9 mouse cellular contexts compared by ENCODE assay signal in genomic region chr10:77510225-77510982, GRCm38 (mm10). TPM values are rescaled to one million over a fixed set of nuclear protein-coding genes. Genes with fewer than 3 reads are reported as not detected.
DNase-seq lines count a peak whose midpoint lies in the region; ATAC-seq and TF ChIP-seq lines count a peak whose summit lies in the region.
"Had no signal": no experiment of that assay in that cellular context is flagged by ENCODE, and none has a peak within 500 bp of the region (broad histone marks: within the 10 kb centered on the region; RNA-seq: fewer than 3 reads in every experiment).

No protein-coding gene starts in this region.

- in situ Hi-C loops in ES-E14 (cut with MboI; ENCODE audit: low sequenced_read_pairs in 2 of 2, unreplicated experiment in 2 of 2): loop anchor here in 1 of 2 experiments (5.0 kb wide), 1 partner anchor 223 kb away; no protein-coding TSS in a partner anchor

- no peak overlapping the region for H3K9ac ChIP-seq in kidney, embryonic 15.5 days
- peak overlapping the region; percentile 51 for H3K9ac ChIP-seq in ES-E14 (ENCODE audit: insufficient read depth, low read depth, low read length, poor library complexity, severe bottlenecking)
- peak overlapping the region; percentile 39; the same call in 1 of the 2 replicates for H3K9ac ChIP-seq in liver, embryonic 12.5 days

- no peaks in the 10 kb centered on the region for H3K9me3 ChIP-seq in kidney, embryonic 15.5 days (replicated peaks)
- H3K9me3 ChIP-seq in ES-E14 (ENCODE audit: control insufficient read depth, insufficient read depth, low read depth, low read length): no peaks in the 10 kb centered on the region
- no peaks in the 10 kb centered on the region for H3K9me3 ChIP-seq in liver, embryonic 12.5 days (replicated peaks)
- H3K9me3 ChIP-seq: heart, embryonic 12.5 days had no signal

- H3K4me1 ChIP-seq in kidney, embryonic 15.5 days: peaks cover 37% of the 10 kb centered on the region
- peaks cover 0 to 10% of the 10 kb centered on the region in 2 experiments; a peak in 1 of 4 replicates for H3K4me1 ChIP-seq in ES-E14 (ENCODE audit: control insufficient read depth in 2 of 2, insufficient read depth in 2 of 2, low read length in 2 of 2, poor library complexity in 1 of 2)
- peaks cover 44% of the 10 kb centered on the region for H3K4me1 ChIP-seq in liver, embryonic 12.5 days

- WGBS in kidney, embryonic 15.5 days: 73% methylated on average over 15 of the region's 15 CpGs
- WGBS in liver, embryonic 12.5 days (ENCODE audit: insufficient replicate concordance): 73% methylated on average over 15 of the region's 15 CpGs

- H3K4me3 ChIP-seq in kidney, embryonic 15.5 days (replicated peaks): no peak overlapping the region
- H3K4me3 ChIP-seq in ES-E14 (ENCODE audit: insufficient read depth in 1 of 2, low read depth in 1 of 2, low read length in 2 of 2, poor library complexity in 1 of 2, severe bottlenecking in 1 of 2): no peak overlapping the region
- no peak overlapping the region for H3K4me3 ChIP-seq in liver, embryonic 12.5 days
- H3K4me3 ChIP-seq: erythroblast, embryonic 14.5 days; heart, embryonic 12.5 days had no signal

- peaks cover 75% of the 10 kb centered on the region for H3K36me3 ChIP-seq in kidney, embryonic 15.5 days
- H3K36me3 ChIP-seq in ES-E14 (ENCODE audit: control insufficient read depth, insufficient read depth, low read length, poor library complexity, severe bottlenecking): peaks cover 65% of the 10 kb centered on the region
- peaks cover 90% of the 10 kb centered on the region for H3K36me3 ChIP-seq in liver, embryonic 12.5 days

- DNase-seq in kidney, postnatal 10 days: no peak
- no peak for DNase-seq in ES-E14 (ENCODE audit: low read depth, low spot score)
- DNase-seq in cerebellum, adult 8-10 months: peak; percentile 73
- no peak for DNase-seq in thymus, postnatal 0 days (ENCODE audit: low spot score)
- DNase-seq in layer of hippocampus, adult 8-10 months (ENCODE audit: low spot score in 2 of 2): no peak

- peak overlapping the region; percentile 54; the same call in 1 of the 2 replicates for H3K27ac ChIP-seq in kidney, embryonic 15.5 days
- no peak overlapping the region for H3K27ac ChIP-seq in ES-E14 (ENCODE audit: insufficient read depth, low read depth, low read length, poor library complexity, severe bottlenecking)
- H3K27ac ChIP-seq in liver, embryonic 12.5 days: peak overlapping the region; percentile 65

- no peak overlapping the region for H3K4me2 ChIP-seq in kidney, embryonic 15.5 days
- H3K4me2 ChIP-seq in liver, embryonic 12.5 days: peak overlapping the region; percentile 11; the same call in 1 of the 2 replicates
- H3K4me2 ChIP-seq: heart, embryonic 12.5 days had no signal

- no peak for ATAC-seq in kidney, embryonic 15.5 days (replicated peaks; ENCODE audit: low FRiP score)
- ATAC-seq in liver, embryonic 12.5 days: peak; percentile 17

- no peaks in the 10 kb centered on the region for H3K27me3 ChIP-seq in kidney, embryonic 15.5 days
- no peaks in the 10 kb centered on the region for H3K27me3 ChIP-seq in liver, embryonic 12.5 days (replicated peaks)
- H3K27me3 ChIP-seq: heart, embryonic 12.5 days had no signal

TF ChIP-seq in ES-E14, 5 proteins besides CTCF, POLR2A, EP300 and RAD21:
- TF ChIP-seq MAFK (IDR thresholded peaks at IDR 0.05; ENCODE audit: insufficient read depth, low read depth, low read length): no peak
- TF ChIP-seq ZNF384 (IDR thresholded peaks at IDR 0.05; ENCODE audit: low read depth, low read length): no peak
- TF ChIP-seq ZC3H11A (IDR thresholded peaks at IDR 0.05; ENCODE audit: borderline replicate concordance, low read depth, low read length): no peak
- TF ChIP-seq HCFC1 (IDR thresholded peaks at IDR 0.05; ENCODE audit: borderline replicate concordance, insufficient read depth, low read length): no peak
- TF ChIP-seq CHD2 (IDR thresholded peaks at IDR 0.05; ENCODE audit: low read depth, low read length): no peak

RNA-seq across cellular contexts. Expression of gene Fam207a, which starts 5.2 kb away (rescaled TPM):
- 34.3 and 37.2 TPM in 2 replicates for polyA plus RNA-seq in kidney, embryonic 15.5 days (2015; fragmentation: Nextera tagmentation; extraction: Ambion mirVana)
- 29.1 and 33.6 TPM in 2 replicates for total RNA-seq in ES-E14 (2012; rRNA removed)
- polyA plus RNA-seq in liver, embryonic 12.5 days (2016; fragmentation: Nextera tagmentation; extraction: Ambion mirVana): 32.7 and 33.7 TPM in 2 replicates
- polyA plus RNA-seq in thymus, postnatal 0 days (2015; fragmentation: Nextera tagmentation; extraction: Ambion mirVana): 47.5 and 51.5 TPM in 2 replicates
- total RNA-seq in layer of hippocampus, adult 8-10 months (2022): 10 to 100 TPM; 30.5 to 39.0 (median 31.9) TPM

RNA-seq across cellular contexts. Expression of gene Itgb2, which starts 19.6 kb away (rescaled TPM):
- 2.1 and 2.3 TPM in 2 replicates for polyA plus RNA-seq in kidney, embryonic 15.5 days (2015; fragmentation: Nextera tagmentation; extraction: Ambion mirVana)
- 0.42 and 0.54 TPM in 2 replicates for total RNA-seq in ES-E14 (2012; rRNA removed)
- polyA plus RNA-seq in liver, embryonic 12.5 days (2016; fragmentation: Nextera tagmentation; extraction: Ambion mirVana): 13.5 and 13.9 TPM in 2 replicates
- polyA plus RNA-seq in thymus, postnatal 0 days (2015; fragmentation: Nextera tagmentation; extraction: Ambion mirVana): 121 and 126 TPM in 2 replicates
- total RNA-seq in layer of hippocampus, adult 8-10 months (2022): 10 to 100 TPM in 2 of 4 experiments, 1 to 10 TPM in 2; 3.8 to 36.2 (median 15.3) TPM
